Mouse (Mus musculus): ENCODE results near the gene Irf2bp2.
A peak's percentile ranks its signal among the peaks of the same experiment; 100 is the strongest.

The Irf2bp2 gene

GRCm38 (mm10) chr8:126567674-126568073 is 26.1 kb downstream of the Irf2bp2 start:
- DNase-seq (ENCODE audit: low read depth, low spot score) = no peak

GRCm38 (mm10) chr8:126566446-126567062 is 27.2 kb downstream of the Irf2bp2 start:
- DNase-seq (ENCODE audit: low read depth, low spot score) = peak; percentile 66

DNA sequence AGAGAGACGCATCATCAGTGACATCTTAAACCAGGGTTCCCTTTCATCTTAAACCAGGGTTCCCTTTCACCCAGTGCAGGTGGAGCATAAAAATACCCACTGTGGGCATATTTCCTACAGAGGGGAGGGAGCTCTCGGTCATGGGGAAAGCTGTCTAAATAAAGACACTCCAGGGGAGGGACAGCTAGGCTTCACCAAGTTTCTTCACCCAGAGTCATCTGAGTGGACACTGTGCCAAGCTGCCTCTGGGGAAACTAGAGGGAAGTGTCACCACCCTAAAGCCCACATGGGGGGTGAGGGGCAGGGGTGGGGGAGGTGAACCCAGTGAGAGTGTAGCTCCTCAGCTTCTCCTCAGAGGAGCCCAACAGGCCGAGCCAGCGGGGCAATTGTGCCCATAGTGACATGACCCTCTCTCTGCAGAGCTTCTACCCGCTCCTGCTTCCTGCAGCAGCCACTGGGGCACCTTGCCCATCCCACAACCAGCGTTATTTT is 27.8 kb downstream of the Irf2bp2 start:
- DNase-seq (ENCODE audit: low read depth, low spot score) = no peak

GRCm38 (mm10) chr8:126565231-126565781 is 28.5 kb downstream of the Irf2bp2 start:
- no peak for DNase-seq (ENCODE audit: low read depth, low spot score)

GRCm38 (mm10) chr8:126564551-126565154 is 29.1 kb downstream of the Irf2bp2 start:
- DNase-seq (ENCODE audit: low read depth, low spot score) = no peak

GRCm38 (mm10) chr8:126561316-126561841 is 32.4 kb downstream of the Irf2bp2 start:
- DNase-seq (ENCODE audit: low read depth, low spot score) = no peak

DNA sequence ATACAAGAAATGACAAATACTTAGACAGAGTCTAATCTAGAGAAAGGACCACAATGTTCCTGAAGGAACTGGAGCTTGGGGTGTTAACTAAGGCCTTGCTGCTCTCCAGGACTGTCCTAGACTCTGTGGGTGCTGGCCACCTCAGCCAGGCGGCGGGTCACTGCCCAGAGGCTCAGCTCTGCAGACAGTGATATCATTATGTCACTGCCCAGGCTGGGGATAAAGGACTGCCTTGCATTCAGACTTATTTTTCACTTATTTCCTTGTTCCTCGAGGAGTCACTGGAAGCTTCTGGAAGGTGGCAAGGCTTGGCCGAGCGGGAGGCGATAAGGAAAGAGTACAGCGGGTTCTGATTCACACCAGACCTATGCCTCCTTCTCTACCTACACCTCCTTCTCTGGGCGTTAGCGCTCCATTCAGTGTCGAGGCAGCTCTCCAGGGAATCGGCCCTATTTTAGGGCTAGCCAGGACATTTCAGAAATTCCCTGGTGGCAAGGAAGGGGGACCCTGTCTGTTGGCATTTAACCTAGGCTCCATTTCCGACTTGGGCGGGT is 35.3 kb downstream of the Irf2bp2 start:
- DNase-seq (ENCODE audit: low read depth, low spot score) = no peak

DNA sequence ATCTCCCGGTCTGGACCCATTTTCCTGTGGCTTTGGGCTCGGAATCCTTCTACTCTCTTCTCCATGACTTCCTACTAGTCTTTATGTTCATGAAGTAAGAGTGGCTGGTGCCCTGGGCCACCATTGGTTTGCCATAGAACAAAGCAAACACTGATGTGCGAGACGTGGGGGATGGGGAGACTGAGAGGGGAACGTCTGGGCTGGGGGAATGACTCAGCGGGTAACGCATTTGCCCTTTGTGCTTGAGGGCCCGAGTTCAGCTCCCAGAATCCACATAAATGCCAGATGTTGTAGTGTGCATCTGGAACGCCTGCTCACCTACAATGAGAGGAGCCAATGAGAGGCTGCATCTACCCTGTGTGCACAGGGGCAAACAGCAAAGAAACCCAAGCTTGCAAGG is 36.4 kb downstream of the Irf2bp2 start:
- DNase-seq (ENCODE audit: low read depth, low spot score) = no peak

DNA sequence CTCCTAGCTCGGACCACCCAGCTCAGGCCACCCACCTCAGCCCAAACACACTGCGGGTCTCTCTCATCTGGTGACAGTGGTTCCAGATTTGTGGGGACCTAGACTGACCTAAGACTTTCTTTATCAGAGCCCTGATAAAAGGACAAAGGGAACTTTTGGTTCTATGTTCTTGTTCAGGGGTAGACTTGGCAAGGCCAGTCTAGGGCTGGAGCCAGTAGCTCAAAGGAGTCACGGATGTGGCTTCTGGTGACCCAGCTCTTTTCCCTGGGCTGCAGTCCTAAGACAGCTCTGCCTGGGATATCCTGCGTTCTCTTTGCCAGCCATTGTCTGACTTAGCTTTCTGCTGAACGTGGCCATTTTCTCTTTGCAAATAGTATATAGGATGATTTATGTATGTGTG is 37.1 kb downstream of the Irf2bp2 start:
- DNase-seq (ENCODE audit: low read depth, low spot score) = no peak

DNA sequence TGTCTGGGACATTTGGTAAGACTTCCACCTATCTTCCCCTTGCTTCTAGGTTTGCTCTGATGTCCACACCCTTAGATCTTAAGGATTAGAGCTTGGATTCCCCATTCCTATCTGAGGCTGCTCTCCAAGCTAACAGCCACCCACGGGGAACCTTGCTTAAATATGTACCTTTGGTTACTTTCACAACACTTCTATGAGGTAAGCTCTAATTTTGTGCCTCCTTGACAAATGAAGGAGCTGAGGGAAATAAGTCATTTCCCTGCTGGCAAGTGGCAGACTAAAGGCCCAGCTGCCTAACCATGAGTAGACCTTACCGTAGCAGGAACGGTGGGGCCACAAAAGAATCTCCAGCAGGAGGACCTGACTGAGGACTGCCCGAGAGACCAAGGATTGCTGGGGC is 39.0 kb downstream of the Irf2bp2 start:
- DNase-seq (ENCODE audit: low read depth, low spot score) = no peak

GRCm38 (mm10) chr8:126551871-126552270 is 41.9 kb downstream of the Irf2bp2 start:
- DNase-seq (ENCODE audit: low read depth, low spot score) = no peak

DNA sequence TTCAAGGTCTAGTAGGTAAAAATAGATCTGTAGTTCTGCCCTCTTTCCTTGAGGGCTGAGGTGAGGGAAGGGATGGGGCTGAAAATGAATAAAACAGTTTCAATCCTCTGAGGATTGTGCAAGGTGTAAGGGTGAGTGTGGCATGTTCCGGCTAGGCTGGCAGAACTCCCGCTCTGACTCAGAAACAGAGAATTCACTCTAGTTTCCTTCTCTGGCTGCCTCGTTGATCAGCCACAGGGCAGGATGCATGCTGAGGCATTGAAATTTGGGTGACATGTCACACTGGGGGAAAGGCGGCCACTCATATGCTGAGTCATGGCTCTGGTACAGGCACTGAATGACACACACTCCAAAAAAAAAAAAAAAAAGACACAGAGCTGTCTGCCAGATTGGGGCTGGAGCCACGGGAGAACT is 42.8 kb downstream of the Irf2bp2 start:
- peak; percentile 94 for DNase-seq (ENCODE audit: low read depth, low spot score)

GRCm38 (mm10) chr8:126547841-126548240 is 45.9 kb downstream of the Irf2bp2 start:
- peak; percentile 92 for DNase-seq (ENCODE audit: low read depth, low spot score)

DNA sequence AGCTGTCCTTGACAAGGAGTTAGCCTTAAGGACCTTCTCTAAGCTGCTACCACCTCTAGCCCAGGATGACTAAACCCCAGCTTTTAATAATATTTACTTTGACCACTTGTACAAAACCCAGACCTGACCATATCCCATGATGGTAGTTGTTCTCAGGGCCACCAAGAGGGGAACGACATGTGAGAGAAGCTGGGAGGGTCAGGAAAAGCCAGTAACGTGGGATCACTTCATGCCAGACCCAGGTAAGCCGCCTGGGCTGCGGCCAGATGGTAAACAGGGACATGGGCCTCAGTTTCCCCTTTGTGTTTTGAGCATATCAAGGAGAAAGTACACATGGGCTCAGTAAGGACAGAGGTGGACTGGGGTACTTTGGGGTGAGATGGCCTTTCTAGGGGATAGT is 46.4 kb downstream of the Irf2bp2 start:
- DNase-seq (ENCODE audit: low read depth, low spot score) = no peak

DNA sequence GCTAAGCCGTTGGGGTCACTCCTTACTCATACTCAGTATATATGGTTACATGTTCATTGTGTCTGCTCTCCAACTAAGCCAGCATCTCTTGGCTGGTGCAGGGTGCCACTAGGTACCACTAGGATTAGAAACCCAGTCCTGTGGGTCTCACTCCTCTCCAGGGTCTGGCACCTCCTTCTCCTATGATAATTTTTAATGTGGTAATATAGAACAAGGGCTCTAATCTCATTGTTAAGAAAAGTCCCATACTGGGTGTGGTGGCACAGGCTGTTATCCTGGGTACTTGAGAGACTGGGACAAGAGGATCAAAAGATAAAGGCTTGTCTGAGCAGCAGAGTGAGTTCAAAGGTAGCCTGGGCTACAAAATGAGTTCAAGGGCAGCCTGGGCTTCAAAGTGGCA is 47.3 kb downstream of the Irf2bp2 start:
- DNase-seq (ENCODE audit: low read depth, low spot score) = no peak

DNA sequence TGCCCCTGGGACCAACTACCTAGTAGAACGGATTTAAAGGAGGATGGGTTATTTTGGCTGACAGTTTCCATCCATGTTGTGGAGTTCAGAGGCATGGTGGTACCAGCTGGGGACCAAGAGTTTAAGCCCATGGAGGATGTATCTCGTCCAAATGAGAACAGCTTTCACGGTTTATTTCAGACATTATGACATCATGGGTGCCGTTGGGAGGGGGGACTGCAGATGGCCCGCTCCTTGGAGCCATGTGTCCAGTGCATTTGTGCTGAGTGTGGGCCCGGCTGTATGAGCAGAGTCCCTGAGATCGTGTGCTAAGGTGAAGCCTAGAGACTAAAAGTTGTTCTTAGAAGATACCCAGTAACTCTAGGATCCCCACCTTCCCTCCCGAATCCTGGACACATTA is 50.4 kb downstream of the Irf2bp2 start:
- no peak for DNase-seq (ENCODE audit: low read depth, low spot score)

- no peak for DNase-seq (ENCODE audit: low read depth, low spot score)
Observed at GRCm38 (mm10) chr8:126542757-126543156, 51.0 kb downstream of the Irf2bp2 start.

GRCm38 (mm10) chr8:126542090-126542689 is 51.6 kb downstream of the Irf2bp2 start:
- no peak for DNase-seq (ENCODE audit: low read depth, low spot score)

GRCm38 (mm10) chr8:126540298-126540697 is 53.5 kb downstream of the Irf2bp2 start:
- DNase-seq (ENCODE audit: low read depth, low spot score) = peak; percentile 79

DNA sequence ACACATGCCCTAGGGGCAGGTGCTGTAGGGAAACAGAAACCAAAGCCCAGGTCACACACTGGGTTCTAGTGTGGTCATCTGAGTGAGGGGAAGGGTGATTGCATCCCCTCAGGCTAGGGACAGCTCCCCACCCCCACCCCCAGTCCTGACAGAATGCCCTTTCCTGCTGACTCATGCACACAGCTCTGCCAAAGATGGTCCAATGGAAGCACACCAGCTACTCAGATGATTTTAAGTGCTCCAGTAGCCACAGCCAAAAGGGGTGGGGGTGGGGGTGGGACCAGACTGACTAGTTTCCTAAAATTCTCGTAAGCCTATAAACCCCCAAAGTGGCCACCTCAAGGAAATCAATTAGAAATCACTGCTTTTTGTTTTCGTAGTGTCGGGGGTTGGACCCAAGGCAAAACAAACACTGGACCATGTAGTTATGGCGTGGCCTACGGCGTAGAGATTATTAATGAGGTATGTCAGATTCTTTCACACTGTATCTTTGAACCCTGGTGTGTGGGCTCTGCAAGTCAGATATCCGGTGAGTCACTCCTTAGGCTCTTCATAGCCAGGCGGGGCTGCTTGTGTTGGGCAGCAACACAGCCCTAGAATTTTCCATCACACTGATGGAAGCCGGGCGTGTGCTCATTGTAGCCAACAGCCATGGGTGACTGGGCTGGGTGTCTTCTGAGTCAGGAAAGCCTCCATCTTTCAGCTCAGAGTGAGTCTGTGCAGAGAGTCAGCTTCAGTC is 54.3 kb downstream of the Irf2bp2 start:
- DNase-seq (ENCODE audit: low read depth, low spot score) = peak; percentile 97

DNA sequence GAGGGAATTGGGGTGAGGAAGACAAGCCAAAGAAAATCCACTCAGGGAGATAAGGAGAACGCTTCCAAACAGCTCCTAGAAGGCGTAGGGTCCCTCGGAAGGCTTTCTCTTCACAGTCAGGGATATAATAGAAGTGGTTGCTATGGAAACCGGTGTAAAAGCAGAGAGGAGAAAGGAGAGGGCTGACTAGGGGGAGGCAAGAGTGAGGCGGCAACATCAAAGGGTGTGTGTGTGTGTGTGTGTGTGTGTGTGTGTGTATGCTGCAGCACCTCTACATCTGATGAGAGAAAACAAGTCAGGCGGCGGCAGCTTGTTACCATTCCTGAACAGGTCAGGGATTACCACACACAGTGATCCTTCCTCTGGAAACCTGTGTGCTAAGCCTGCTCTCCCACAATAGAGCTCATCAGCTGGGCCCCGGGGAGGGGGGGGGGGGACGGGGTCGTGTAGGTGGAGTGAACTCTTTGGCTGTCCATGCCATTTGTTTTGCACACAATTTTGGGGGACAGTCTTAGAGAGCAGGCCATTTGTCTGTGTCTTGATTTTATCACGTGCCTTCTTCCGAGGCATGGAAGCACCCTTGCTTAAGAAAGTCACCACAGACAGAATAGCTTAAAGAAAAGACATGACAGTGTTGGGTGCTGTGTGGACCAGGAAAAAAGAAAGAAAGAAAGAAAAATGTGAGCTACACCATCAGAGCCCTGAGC is 55.0 kb downstream of the Irf2bp2 start:
- DNase-seq (ENCODE audit: low read depth, low spot score) = peak; percentile 37

Measured in 3T3-L1 (cell line).